Mouse (Mus musculus): ENCODE data around the gene Adm.

DNA sequence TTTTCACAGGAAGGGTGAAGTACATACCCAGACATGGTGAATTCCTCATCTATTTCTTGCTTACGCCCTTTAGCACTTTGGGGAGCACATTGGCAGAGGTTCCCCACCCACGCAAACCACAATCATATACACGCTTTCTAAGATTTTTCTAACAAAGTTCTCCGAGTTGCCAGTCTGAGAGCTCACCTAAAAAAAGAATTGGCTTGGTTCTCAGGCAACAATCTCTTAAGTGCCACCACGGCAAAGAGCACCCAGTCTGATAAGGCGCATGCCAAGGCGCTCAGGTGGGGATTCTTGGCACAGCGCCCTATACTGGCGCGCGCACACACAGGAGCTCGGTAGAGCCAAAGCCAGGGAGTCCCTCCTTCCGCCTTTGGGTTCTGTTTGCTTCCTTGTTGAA lies 2.5 kb upstream of the Adm start:
- TF ChIP-seq POLR2A (IDR thresholded peaks at IDR 0.05; ENCODE audit: extremely low read depth, insufficient read depth, low read length) (no peak), CTCF (IDR thresholded peaks at IDR 0.05; ENCODE audit: low read depth, low read length) (no peak)
